Mouse (Mus musculus) MEL (cell line): ENCODE data around the gene Plcb3.

Source experiments
- BHLHE40 ChIP-seq: IDR thresholded peaks from 2 replicates; pipeline ENCODE4 v1.6.1; 2012; ENCODE audit warnings: low read depth, mild to moderate bottlenecking, inconsistent platforms, low read length, improper control_type of control experiment, borderline replicate concordance
- CHD2 ChIP-seq: IDR thresholded peaks from 2 replicates; pipeline ENCODE4 v1.6.1; 2011; ENCODE audit warnings: low read length, improper control_type of control experiment
- CTCF ChIP-seq, 3 experiments: IDR thresholded peaks in 2 of 3; conservative IDR thresholded peaks in 1 of 3; 2 replicates each; pipeline ENCODE4 v1.5.1; 2011 to 2012; ENCODE audit warnings: low read length in 3 of 3, low read depth in 2 of 3, mild to moderate bottlenecking in 2 of 3, improper control_type of control experiment in 1 of 3, inconsistent platforms in 1 of 3, mixed read lengths in 1 of 3, moderate library complexity in 1 of 3; ENCODE audit not compliant: control insufficient read depth in 1 of 3, insufficient read depth in 1 of 3, poor library complexity in 1 of 3, severe bottlenecking in 1 of 3
- E2F4 ChIP-seq: IDR thresholded peaks from 2 replicates; pipeline ENCODE4 v1.6.1; 2011; ENCODE audit warnings: low read depth, low read length, improper control_type of control experiment, borderline replicate concordance
- MAFK ChIP-seq: IDR thresholded peaks from 2 replicates; pipeline ENCODE4 v1.6.1; 2011; ENCODE audit warnings: low read depth, mild to moderate bottlenecking, low read length, improper control_type of control experiment, borderline replicate concordance
- MYB ChIP-seq: IDR thresholded peaks from 2 replicates; pipeline ENCODE4 v1.6.1; 2011; ENCODE audit warnings: mild to moderate bottlenecking, low read depth, low read length, improper control_type of control experiment
- MYC ChIP-seq: IDR thresholded peaks from 2 replicates; pipeline ENCODE4 v1.6.1; 2011; ENCODE audit warnings: low read depth, mild to moderate bottlenecking, low read length, improper control_type of control experiment, moderate library complexity
- POLR2A ChIP-seq, 2 experiments: IDR thresholded peaks; 2 replicates each; pipeline ENCODE4 v1.6.1; 2011 to 2012; ENCODE audit warnings: low read length in 2 of 2, mild to moderate bottlenecking in 2 of 2, control low read depth in 1 of 2, improper control_type of control experiment in 1 of 2, low read depth in 1 of 2, moderate library complexity in 1 of 2; ENCODE audit not compliant: control insufficient read depth in 1 of 2, insufficient read depth in 1 of 2, poor library complexity in 1 of 2
- RAD21 ChIP-seq: IDR thresholded peaks from 2 replicates; pipeline ENCODE4 v1.6.1; 2011; ENCODE audit warnings: mild to moderate bottlenecking, low read depth, low read length, improper control_type of control experiment
- ZMIZ1 ChIP-seq: IDR thresholded peaks from 2 replicates; pipeline ENCODE4 v1.6.1; 2012; ENCODE audit warnings: low read depth, mild to moderate bottlenecking, inconsistent platforms, low read length, improper control_type of control experiment, moderate library complexity

GRCm38 (mm10) chr19:6925611-6926329 is 50.5 kb downstream of the Plcb3 start:
- no peak for TF ChIP-seq ZMIZ1
- no peak for TF ChIP-seq CTCF (IDR thresholded peaks at IDR 0.05 in 2 of 3, conservative IDR thresholded peaks at IDR 0.05 in 1 of 3; ENCODE audit: control insufficient read depth in 1 of 3, insufficient read depth in 1 of 3, low read depth in 2 of 3, low read length in 3 of 3, poor library complexity in 1 of 3, severe bottlenecking in 1 of 3)
- TF ChIP-seq RAD21 = no peak
- TF ChIP-seq MYB = no peak
- TF ChIP-seq E2F4 = no peak
- no peak for TF ChIP-seq MAFK
- TF ChIP-seq BHLHE40 = no peak
- TF ChIP-seq POLR2A (IDR thresholded peaks at IDR 0.05; ENCODE audit: control insufficient read depth in 1 of 2, insufficient read depth in 1 of 2, low read depth in 1 of 2, low read length in 2 of 2, poor library complexity in 1 of 2) = no peak
- no peak for TF ChIP-seq MYC
- no peak for TF ChIP-seq CHD2
